Mouse (Mus musculus) limb, embryonic 15.5 days (tissue): Measurements from ENCODE around the gene Cox7a2l. TPM values are rescaled to one million over a fixed set of nuclear protein-coding genes. Genes with fewer than 3 reads are reported as not detected.

Experiments
- ATAC-seq: fragments of 200-750 bp; cut with Nextera tagmentation; 2 replicates; pipeline ENCODE4 v1.8.0; 2017; ENCODE audit warnings: low read depth, moderate TSS enrichment; ENCODE audit not compliant: insufficient number of reproducible peaks, low FRiP score, low TSS enrichment
- H3K27ac ChIP-seq: fragments of 300-500 bp; sonication (generic); 2 replicates; pipeline ENCODE4 v1.5.1; 2015; ENCODE audit warnings: moderate library complexity, mild to moderate bottlenecking, inconsistent platforms
- H3K27me3 ChIP-seq: fragments of 300-500 bp; sonication (generic); 2 replicates; pipeline ENCODE4 v1.6.1; 2015; ENCODE audit warnings: inconsistent platforms
- H3K36me3 ChIP-seq: fragments of 300-500 bp; sonication (generic); 2 replicates; pipeline ENCODE4 v1.6.1; 2015; ENCODE audit warnings: inconsistent platforms
- H3K4me1 ChIP-seq: fragments of 300-500 bp; sonication (generic); 2 replicates; pipeline ENCODE4 v1.6.1; 2015; ENCODE audit warnings: inconsistent platforms
- H3K4me2 ChIP-seq: fragments of 300-500 bp; sonication (generic); 2 replicates; pipeline ENCODE4 v1.6.1; 2015; ENCODE audit warnings: mild to moderate bottlenecking, inconsistent platforms
- H3K4me3 ChIP-seq: fragments of 300-500 bp; sonication (generic); 2 replicates; pipeline ENCODE4 v1.5.1; 2015; ENCODE audit warnings: mild to moderate bottlenecking, inconsistent platforms
- H3K9ac ChIP-seq: fragments of 300-500 bp; sonication (generic); 2 replicates; pipeline ENCODE4 v1.6.1; 2015; ENCODE audit warnings: inconsistent platforms
- H3K9me3 ChIP-seq: fragments of 300-500 bp; sonication (generic); 2 replicates; pipeline ENCODE4 v1.6.1; 2016; ENCODE audit warnings: inconsistent platforms
- WGBS: fragments of 180-500 bp; shearing (Covaris S2); methylation state at CpG from one replicate; pipeline ENCODE4 v1.1.7; 2015; 5-methylcytosine and 5-hydroxymethylcytosine counted together
- polyA plus RNA-seq: library from polyadenylated mRNA; unstranded; fragments of >200 nt; fragmentation: Nextera tagmentation; extraction: Ambion mirVana; gene quantifications from 2 replicates; pipeline ENCODE4 v1.2.1, GENCODE M21; 2015

Gene Cox7a2l
- polyA plus RNA-seq, 1 experiment from 2014 or later = 145 TPM

GRCm38 (mm10) chr17:83482817-83483536 is 34.2 kb downstream of the Cox7a2l start:
- no peaks in the 10 kb centered on the region for H3K27me3 ChIP-seq
- ATAC-seq = no peak
- peaks cover 37% of the 10 kb centered on the region for H3K36me3 ChIP-seq
- H3K4me2 ChIP-seq = no peak overlapping the region
- H3K4me1 ChIP-seq = no peaks in the 10 kb centered on the region
- no peak overlapping the region for H3K27ac ChIP-seq
- no peak overlapping the region for H3K4me3 ChIP-seq
- H3K9ac ChIP-seq = no peak overlapping the region
- WGBS = 90% methylated on average over 7 of the region's 7 CpGs
- no peaks in the 10 kb centered on the region for H3K9me3 ChIP-seq

GRCm38 (mm10) chr17:83481551-83481950 is 35.6 kb downstream of the Cox7a2l start:
- 79% methylated on average over 7 of the region's 7 CpGs for WGBS
- Histone ChIP-seq H3K27ac (no peak overlapping the region), H3K4me2 (no peak overlapping the region), H3K9ac (no peak overlapping the region), H3K4me3 (no peak overlapping the region), H3K4me1 (no peaks in the 10 kb centered on the region), H3K36me3 (peaks cover 50% of the 10 kb centered on the region), H3K27me3 (no peaks in the 10 kb centered on the region), H3K9me3 (no peaks in the 10 kb centered on the region)
- no peak for ATAC-seq

GRCm38 (mm10) chr17:83477089-83477488 is 40.0 kb downstream of the Cox7a2l start:
- ATAC-seq = no peak
- Histone ChIP-seq H3K4me3 (no peak overlapping the region), H3K9me3 (no peaks in the 10 kb centered on the region), H3K9ac (no peak overlapping the region), H3K27ac (no peak overlapping the region), H3K4me1 (no peaks in the 10 kb centered on the region), H3K4me2 (no peak overlapping the region), H3K27me3 (no peaks in the 10 kb centered on the region), H3K36me3 (peaks cover 76% of the 10 kb centered on the region)
- WGBS = 96% methylated on average over 12 of the region's 12 CpGs

- H3K9me3 ChIP-seq = no peaks in the 10 kb centered on the region
- no peak for ATAC-seq
- no peak overlapping the region for H3K4me3 ChIP-seq
- peaks cover 65% of the 10 kb centered on the region for H3K36me3 ChIP-seq
- no peak overlapping the region for H3K9ac ChIP-seq
- H3K27ac ChIP-seq = no peak overlapping the region
- no peaks in the 10 kb centered on the region for H3K4me1 ChIP-seq
- 89% methylated on average over 2 of the region's 2 CpGs for WGBS
- H3K4me2 ChIP-seq = no peak overlapping the region
- H3K27me3 ChIP-seq = no peaks in the 10 kb centered on the region
These were observed 47.5 kb downstream of the Cox7a2l start for GRCm38 (mm10) chr17:83469586-83469985.

- WGBS = 64% methylated on average over 6 of the region's 6 CpGs
- peaks cover 56% of the 10 kb centered on the region for H3K36me3 ChIP-seq
- no peak overlapping the region for H3K27ac ChIP-seq
- no peak overlapping the region for H3K4me3 ChIP-seq
- no peaks in the 10 kb centered on the region for H3K9me3 ChIP-seq
- H3K9ac ChIP-seq = no peak overlapping the region
- H3K4me1 ChIP-seq = no peaks in the 10 kb centered on the region
- no peak for ATAC-seq
- H3K27me3 ChIP-seq = no peaks in the 10 kb centered on the region
- no peak overlapping the region for H3K4me2 ChIP-seq
These were observed 50.4 kb downstream of the Cox7a2l start for GRCm38 (mm10) chr17:83466697-83467251.

- no peak overlapping the region for H3K9ac ChIP-seq
- no peaks in the 10 kb centered on the region for H3K4me1 ChIP-seq
- no peaks in the 10 kb centered on the region for H3K9me3 ChIP-seq
- WGBS = 91% methylated on average over 5 of the region's 5 CpGs
- ATAC-seq = no peak
- H3K27ac ChIP-seq = no peak overlapping the region
- no peak overlapping the region for H3K4me3 ChIP-seq
- H3K27me3 ChIP-seq = no peaks in the 10 kb centered on the region
- H3K4me2 ChIP-seq = no peak overlapping the region
- H3K36me3 ChIP-seq = peaks cover 52% of the 10 kb centered on the region
These were observed 51.2 kb downstream of the Cox7a2l start for GRCm38 (mm10) chr17:83465969-83466368.

GRCm38 (mm10) chr17:83457271-83457670 is 59.9 kb downstream of the Cox7a2l start:
- Histone ChIP-seq H3K27ac (no peak overlapping the region), H3K4me3 (no peak overlapping the region), H3K36me3 (peaks cover 76% of the 10 kb centered on the region), H3K27me3 (no peaks in the 10 kb centered on the region), H3K4me2 (no peak overlapping the region), H3K9me3 (no peaks in the 10 kb centered on the region), H3K9ac (no peak overlapping the region), H3K4me1 (no peaks in the 10 kb centered on the region)
- no peak for ATAC-seq
- WGBS = 94% methylated on average over 1 of the region's 1 CpGs

- H3K4me1 ChIP-seq = no peaks in the 10 kb centered on the region
- no peaks in the 10 kb centered on the region for H3K9me3 ChIP-seq
- no peak overlapping the region for H3K4me3 ChIP-seq
- no peak overlapping the region for H3K4me2 ChIP-seq
- 87% methylated on average over 5 of the region's 5 CpGs for WGBS
- H3K9ac ChIP-seq = no peak overlapping the region
- H3K27me3 ChIP-seq = no peaks in the 10 kb centered on the region
- H3K27ac ChIP-seq = no peak overlapping the region
- no peak for ATAC-seq
- H3K36me3 ChIP-seq = peaks cover 79% of the 10 kb centered on the region
These were observed 63.5 kb downstream of the Cox7a2l start for GRCm38 (mm10) chr17:83453587-83453986.

- ATAC-seq = no peak
- no peaks in the 10 kb centered on the region for H3K9me3 ChIP-seq
- H3K27me3 ChIP-seq = no peaks in the 10 kb centered on the region
- WGBS = 95% methylated on average over 8 of the region's 8 CpGs
- H3K4me2 ChIP-seq = no peak overlapping the region
- peaks cover 69% of the 10 kb centered on the region for H3K36me3 ChIP-seq
- no peak overlapping the region for H3K4me3 ChIP-seq
- H3K9ac ChIP-seq = no peak overlapping the region
- no peaks in the 10 kb centered on the region for H3K4me1 ChIP-seq
- H3K27ac ChIP-seq = no peak overlapping the region
These were observed 64.7 kb downstream of the Cox7a2l start for GRCm38 (mm10) chr17:83452451-83452850.

Other genes with a start within 250 kb of the Cox7a2l start
- 23.8 and 28.1 TPM in 2 replicates for gene Eml4, start 166.4 kb downstream of the Cox7a2l start, polyA plus RNA-seq
- not detected in 2 replicates for gene Kcng3, start 114.6 kb upstream of the Cox7a2l start, polyA plus RNA-seq
- gene Mta3, start 188.8 kb upstream of the Cox7a2l start, polyA plus RNA-seq = 48.0 and 49.1 TPM in 2 replicates